ENCODE assay signal across 32 mouse cellular contexts in genomic region chr11:76630487-76630886, GRCm38 (mm10). TPM values are rescaled to one million over a fixed set of nuclear protein-coding genes. Genes with fewer than 3 reads are reported as not detected.
A peak's percentile ranks its signal among the peaks of the same experiment; 100 is the strongest.
DNase-seq lines count a peak whose midpoint lies in the region; ATAC-seq and TF ChIP-seq lines count a peak whose summit lies in the region.
"Had no signal": no experiment of that assay in that cellular context is flagged by ENCODE, and none has a peak within 500 bp of the region (broad histone marks: within the 10 kb centered on the region; RNA-seq: fewer than 3 reads in every experiment).

No protein-coding gene starts in this region.

- WGBS in kidney, embryonic 15.5 days, result 50% methylated on average over 5 of the region's 5 CpGs
- WGBS in kidney, embryonic 14.5 days, result 63% methylated on average over 5 of the region's 5 CpGs
- WGBS in lung, embryonic 15.5 days, result 41% methylated on average over 5 of the region's 5 CpGs
- 65% methylated on average over 5 of the region's 5 CpGs for WGBS in lung, adult 2 months

- intact Hi-C loops in heart, postnatal 14 days (cut with DNase I), result no loop called here

- no peak for ATAC-seq in kidney, embryonic 15.5 days (replicated peaks; ENCODE audit: low FRiP score)
- ATAC-seq in kidney, embryonic 14.5 days (ENCODE audit: low FRiP score, low TSS enrichment), result no peak
- ATAC-seq in lung, embryonic 15.5 days (ENCODE audit: borderline replicate concordance, extremely low read depth, low FRiP score, low TSS enrichment), result peak; percentile 39; the same call in 1 of the 2 replicates
- ATAC-seq: forebrain, embryonic 14.5 days; forebrain, postnatal 0 days had no signal

- H3K27me3 ChIP-seq in kidney, embryonic 15.5 days, result no peaks in the 10 kb centered on the region
- H3K27me3 ChIP-seq in kidney, embryonic 14.5 days (ENCODE audit: control insufficient read depth, insufficient read depth, low read length), result no peaks in the 10 kb centered on the region
- H3K27me3 ChIP-seq in lung, embryonic 15.5 days, result no peaks in the 10 kb centered on the region
- H3K27me3 ChIP-seq: embryonic facial prominence, embryonic 15.5 days had no signal

- H3K27ac ChIP-seq in kidney, embryonic 15.5 days, result peak overlapping the region; percentile 71
- H3K27ac ChIP-seq in kidney, embryonic 14.5 days (ENCODE audit: low read depth, low read length), result no peak overlapping the region
- 0 out of 2 replicates have a peak overlapping the region, but pooled peaks have one; percentile 22 for H3K27ac ChIP-seq in lung, embryonic 15.5 days
- H3K27ac ChIP-seq: embryonic facial prominence, embryonic 12.5 days; embryonic facial prominence, embryonic 15.5 days; gastrocnemius, adult 2 months; hindbrain, embryonic 14.5 days had no signal

- H3K9ac ChIP-seq in kidney, embryonic 15.5 days, result no peak overlapping the region
- no peak overlapping the region for H3K9ac ChIP-seq in kidney, embryonic 14.5 days (ENCODE audit: low read depth, low read length)
- H3K9ac ChIP-seq in lung, embryonic 15.5 days, result no peak overlapping the region
- H3K9ac ChIP-seq: embryonic facial prominence, embryonic 12.5 days; embryonic facial prominence, embryonic 15.5 days; forebrain, postnatal 0 days; hindbrain, embryonic 14.5 days had no signal

- no peaks in the 10 kb centered on the region for H3K9me3 ChIP-seq in kidney, embryonic 15.5 days (replicated peaks)
- H3K9me3 ChIP-seq in kidney, embryonic 14.5 days (ENCODE audit: control insufficient read depth, low read length), result no peaks in the 10 kb centered on the region
- H3K9me3 ChIP-seq in lung, embryonic 15.5 days, result no peaks in the 10 kb centered on the region
- H3K9me3 ChIP-seq: embryonic facial prominence, embryonic 12.5 days; embryonic facial prominence, embryonic 15.5 days had no signal

- no peak overlapping the region for H3K4me2 ChIP-seq in kidney, embryonic 15.5 days
- no peak overlapping the region for H3K4me2 ChIP-seq in kidney, embryonic 14.5 days (replicated peaks; ENCODE audit: low read depth, low read length)
- H3K4me2 ChIP-seq in lung, embryonic 15.5 days, result no peak overlapping the region
- H3K4me2 ChIP-seq: embryonic facial prominence, embryonic 12.5 days; embryonic facial prominence, embryonic 15.5 days; heart, embryonic 11.5 days; hindbrain, embryonic 14.5 days had no signal

- no peaks in the 10 kb centered on the region for H3K36me3 ChIP-seq in kidney, embryonic 15.5 days
- H3K36me3 ChIP-seq in kidney, embryonic 14.5 days (ENCODE audit: control insufficient read depth, insufficient read depth, low read length), result no peaks in the 10 kb centered on the region
- no peaks in the 10 kb centered on the region for H3K36me3 ChIP-seq in lung, embryonic 15.5 days
- H3K36me3 ChIP-seq: embryonic facial prominence, embryonic 12.5 days; embryonic facial prominence, embryonic 15.5 days had no signal

- no peak for TF ChIP-seq CTCF in lung, adult 2 months (IDR thresholded peaks at IDR 0.05; ENCODE audit: insufficient read depth, low read length)

- peaks cover 14% of the 10 kb centered on the region for H3K4me1 ChIP-seq in kidney, embryonic 15.5 days
- H3K4me1 ChIP-seq in kidney, embryonic 14.5 days (ENCODE audit: control insufficient read depth, insufficient read depth, low read length), result no peaks in the 10 kb centered on the region
- H3K4me1 ChIP-seq in lung, embryonic 15.5 days, result peaks cover 7% of the 10 kb centered on the region; the same call in 1 of the 2 replicates
- H3K4me1 ChIP-seq in lung, adult 2 months (ENCODE audit: control insufficient read depth, insufficient read depth, low read length), result no peaks in the 10 kb centered on the region
- H3K4me1 ChIP-seq: embryonic facial prominence, embryonic 12.5 days; embryonic facial prominence, embryonic 15.5 days had no signal

- H3K4me3 ChIP-seq in kidney, embryonic 15.5 days (replicated peaks), result no peak overlapping the region
- no peak overlapping the region for H3K4me3 ChIP-seq in kidney, embryonic 14.5 days (ENCODE audit: low read length)
- no peak overlapping the region for H3K4me3 ChIP-seq in lung, embryonic 15.5 days
- H3K4me3 ChIP-seq in lung, adult 2 months (replicated peaks; ENCODE audit: extremely low read depth, low read depth, low read length), result no peak overlapping the region
- H3K4me3 ChIP-seq: embryonic facial prominence, embryonic 12.5 days; embryonic facial prominence, embryonic 15.5 days; gastrocnemius, adult 2 months had no signal

- DNase-seq in lung, adult 2 months, result no peak
- peak; percentile 16 for DNase-seq in lung, postnatal 36 days
- DNase-seq in heart, postnatal 14 days, result no peak
- no peak for DNase-seq in urinary bladder, adult 2 months (ENCODE audit: low spot score)
- DNase-seq: adrenal gland, postnatal 10 days; adrenal gland, postnatal 36 days; cerebellum, adult 11 months; cerebellum, adult 2 months; cerebellum, adult 9-11 months; cerebellum, postnatal 25 days; forebrain, postnatal 0 days; gastrocnemius, adult 2 months; gastrocnemius, postnatal 14 days; heart, adult 11 months; heart, postnatal 36 days had no signal

- no peak for TF ChIP-seq POLR2A in lung, adult 2 months (IDR thresholded peaks at IDR 0.05; ENCODE audit: borderline replicate concordance, extremely low read depth, low read depth, low read length)

RNA-seq across cellular contexts. Expression of gene Abr, which starts 8.4 kb away (rescaled TPM):
- 44.2 and 48.3 TPM in 2 replicates for polyA plus RNA-seq in kidney, embryonic 15.5 days (2015; fragmentation: Nextera tagmentation; extraction: Ambion mirVana)
- 31.8 and 57.7 TPM in 2 replicates for polyA plus RNA-seq in kidney, embryonic 14.5 days (2014; fragmentation: Nextera tagmentation; extraction: Ambion mirVana)
- 25.9 and 28.3 TPM in 2 replicates for polyA plus RNA-seq in lung, embryonic 15.5 days (2015; fragmentation: Nextera tagmentation; extraction: Ambion mirVana)
- polyA plus RNA-seq in lung, adult 2 months (2012; rRNA removed), result 53.5 and 54.8 TPM in 2 replicates
- total RNA-seq in heart, postnatal 14 days (2021), result 10 to 100 TPM; 29.4 to 34.3 TPM
- polyA plus RNA-seq in urinary bladder, adult 2 months (2012; rRNA removed), result 29.6 and 30.2 TPM in 2 replicates

RNA-seq across cellular contexts. Expression of gene Bhlha9, which starts 41.8 kb away (rescaled TPM):
- polyA plus RNA-seq in kidney, embryonic 15.5 days (2015; fragmentation: Nextera tagmentation; extraction: Ambion mirVana), result 0.30 and 0.54 TPM in 2 replicates
- 0.49 TPM in 1 of 2 replicates, not detected in the other for polyA plus RNA-seq in kidney, embryonic 14.5 days (2014; fragmentation: Nextera tagmentation; extraction: Ambion mirVana)
- polyA plus RNA-seq in lung, embryonic 15.5 days (2015; fragmentation: Nextera tagmentation; extraction: Ambion mirVana), result not detected in 2 replicates
- polyA plus RNA-seq in lung, adult 2 months (2012; rRNA removed), result not detected in 2 replicates
- total RNA-seq in heart, postnatal 14 days (2021), result not detected
- polyA plus RNA-seq in urinary bladder, adult 2 months (2012; rRNA removed), result not detected in 2 replicates
- total RNA-seq: adrenal gland, adult 18-20 months; adrenal gland, postnatal 36 days; common myeloid progenitor, adult 5-6 weeks; ES-E14; gastrocnemius, adult 2 months; gastrocnemius, postnatal 14 days; gastrocnemius, postnatal 4 days; heart, adult 8-10 months; heart, postnatal 36 days had no signal
- polyA plus RNA-seq: forebrain, embryonic 11.5 days; heart, embryonic 14.5 days; heart, postnatal 0 days had no signal

RNA-seq across cellular contexts. Expression of gene Trarg1, which starts 49.1 kb away (rescaled TPM):
- polyA plus RNA-seq in kidney, embryonic 15.5 days (2015; fragmentation: Nextera tagmentation; extraction: Ambion mirVana), result 1.2 and 2.1 TPM in 2 replicates
- polyA plus RNA-seq in kidney, embryonic 14.5 days (2014; fragmentation: Nextera tagmentation; extraction: Ambion mirVana), result 0.81 and 0.89 TPM in 2 replicates
- 0.47 and 0.67 TPM in 2 replicates for polyA plus RNA-seq in lung, embryonic 15.5 days (2015; fragmentation: Nextera tagmentation; extraction: Ambion mirVana)
- polyA plus RNA-seq in lung, adult 2 months (2012; rRNA removed), result 5.3 and 7.5 TPM in 2 replicates
- 1 to 10 TPM; 5.0 to 5.1 TPM for total RNA-seq in heart, postnatal 14 days (2021)
- polyA plus RNA-seq in urinary bladder, adult 2 months (2012; rRNA removed), result 1.4 and 1.6 TPM in 2 replicates
- total RNA-seq: common myeloid progenitor, adult 5-6 weeks; ES-E14 had no signal
- polyA plus RNA-seq: forebrain, embryonic 11.5 days; hindbrain, embryonic 11.5 days had no signal
